Mouse (Mus musculus) heart, postnatal 36 days (tissue): ENCODE results near the gene Kdm2b. TPM values are rescaled to one million over a fixed set of nuclear protein-coding genes. Genes with fewer than 3 reads are reported as not detected.

ENCODE experiments used
- DNase-seq, 2 experiments: peaks; one replicate each; pipeline ENCODE4 v3.0.0; 2021 to 2022
- intact Hi-C: fragments of 180-260 bp; cut with DNase I; formaldehyde crosslinking; loops from one replicate; pipeline ENCODE4 v1.15.1; 2025
- total RNA-seq, 2 experiments: library from RNA; stranded (reverse); gene quantifications; 2 replicates each; pipeline ENCODE4 v1.2.3; 2021

Kdm2b gene
- 10 to 100 TPM; 16.6 to 19.0 TPM for total RNA-seq

GRCm38 (mm10) chr5:122989551-122990330 lies at the start of gene Kdm2b:
Gene Kdm2b (minus strand): TSS chr5:122989823.
- intact Hi-C loops, result loop anchor here (1.0 kb wide), 1 partner anchor 24 kb away; no protein-coding TSS in a partner anchor
- DNase-seq, result peak in 1 of 2 experiments; percentile 31

GRCm38 (mm10) chr5:123039120-123039752 lies 49.6 kb upstream of the Kdm2b start:
- DNase-seq, result peak; percentile 78 to 86
- intact Hi-C loops, result no loop called here

GRCm38 (mm10) chr5:123038115-123038514 lies 48.5 kb upstream of the Kdm2b start:
- intact Hi-C loops, result no loop called here
- DNase-seq, result no peak

GRCm38 (mm10) chr5:123035564-123035963 lies 45.9 kb upstream of the Kdm2b start:
- no peak for DNase-seq
- intact Hi-C loops, result no loop called here

GRCm38 (mm10) chr5:123035089-123035488 lies 45.5 kb upstream of the Kdm2b start:
- DNase-seq, result no peak
- intact Hi-C loops, result no loop called here

- intact Hi-C loops, result no loop called here
Measured at GRCm38 (mm10) chr5:123033646-123034160, 44.1 kb upstream of the Kdm2b start.

GRCm38 (mm10) chr5:123031312-123031711 lies 41.7 kb upstream of the Kdm2b start:
- intact Hi-C loops, result no loop called here

More at GRCm38 (mm10) chr5:123033646-123034160, 44.1 kb upstream of the Kdm2b start:
- DNase-seq, result no peak

GRCm38 (mm10) chr5:123029729-123030128 lies 40.1 kb upstream of the Kdm2b start:
- intact Hi-C loops, result no loop called here
- DNase-seq, result no peak

More at GRCm38 (mm10) chr5:123031312-123031711, 41.7 kb upstream of the Kdm2b start:
- DNase-seq, result no peak

GRCm38 (mm10) chr5:123027436-123027835 lies 37.8 kb upstream of the Kdm2b start:
- peak in 1 of 2 experiments; percentile 31 for DNase-seq
- intact Hi-C loops, result no loop called here

GRCm38 (mm10) chr5:123026414-123026813 lies 36.8 kb upstream of the Kdm2b start:
- DNase-seq, result no peak
- intact Hi-C loops, result no loop called here

- peak in 1 of 2 experiments; percentile 25 for DNase-seq
- intact Hi-C loops, result no loop called here
Measured at GRCm38 (mm10) chr5:123024965-123025573, 35.4 kb upstream of the Kdm2b start.

- DNase-seq, result no peak
- intact Hi-C loops, result no loop called here
Measured at GRCm38 (mm10) chr5:123024312-123024711, 34.7 kb upstream of the Kdm2b start.

GRCm38 (mm10) chr5:123023049-123023448 lies 33.4 kb upstream of the Kdm2b start:
- intact Hi-C loops, result no loop called here
- DNase-seq, result no peak

- intact Hi-C loops, result no loop called here
- no peak for DNase-seq
Measured at GRCm38 (mm10) chr5:123021438-123021837, 31.8 kb upstream of the Kdm2b start.

- DNase-seq, result no peak
- intact Hi-C loops, result no loop called here
Measured at GRCm38 (mm10) chr5:123020426-123020825, 30.8 kb upstream of the Kdm2b start.

GRCm38 (mm10) chr5:123019336-123020016 lies 29.9 kb upstream of the Kdm2b start:
- peak in 1 of 2 experiments; percentile 42 for DNase-seq
- intact Hi-C loops, result no loop called here

GRCm38 (mm10) chr5:123017504-123017903 lies 27.9 kb upstream of the Kdm2b start:
- DNase-seq, result no peak
- intact Hi-C loops, result no loop called here

- intact Hi-C loops, result no loop called here
- DNase-seq, result no peak
Measured at GRCm38 (mm10) chr5:123015915-123016314, 26.3 kb upstream of the Kdm2b start.

GRCm38 (mm10) chr5:123014753-123015701 lies 25.4 kb upstream of the Kdm2b start, which contains the start of gene Orai1:
Gene Orai1 (plus strand): TSS chr5:123015074.
- peak; percentile 98 to 99 for DNase-seq
- intact Hi-C loops, result loop anchor here (5.0 kb wide), 1 partner anchor 132 kb away; no protein-coding TSS in a partner anchor
